Mouse (Mus musculus) limb, embryonic 11.5 days (tissue): ENCODE measurements at regions not wholly inside any gene's neighbourhood (a gene's known extent, or its start where the extent isn't known, plus 50 kb on each side); places are given as distances from the start of the nearest gene placed in this dataset.
"Not testable (repeated sequence)": the region's sequence is repeated elsewhere in the genome, so short reads cannot be mapped to it uniquely, and the experiment has no call there.

Experiments used
- ATAC-seq: fragments of 200-750 bp; cut with Nextera tagmentation; 2 replicates; pipeline ENCODE4 v1.8.0; 2017; ENCODE audit warnings: low read depth; ENCODE audit not compliant: insufficient number of reproducible peaks, low FRiP score, low TSS enrichment
- DNase-seq: peaks from one replicate; pipeline ENCODE4 v3.0.0-alpha.2; 2015; ENCODE audit warnings: low spot score
- H3K27ac ChIP-seq: fragments of 300-500 bp; sonication (generic); replicated peaks from 2 replicates; pipeline ENCODE4 v1.5.1; 2014; ENCODE audit warnings: low read depth, mild to moderate bottlenecking, low read length
- H3K27me3 ChIP-seq: fragments of 300-500 bp; sonication (generic); 2 replicates; pipeline ENCODE4 v1.6.1; 2014; ENCODE audit warnings: mild to moderate bottlenecking, low read length, mixed read lengths; ENCODE audit not compliant: control insufficient read depth, insufficient read depth
- H3K36me3 ChIP-seq: fragments of 300-500 bp; sonication (generic); 2 replicates; pipeline ENCODE4 v1.6.1; 2014; ENCODE audit warnings: mild to moderate bottlenecking, low read length, moderate library complexity, mixed read lengths; ENCODE audit not compliant: control insufficient read depth, insufficient read depth
- H3K4me1 ChIP-seq: fragments of 300-500 bp; sonication (generic); 2 replicates; pipeline ENCODE4 v1.6.1; 2014; ENCODE audit warnings: low read length, mixed read lengths; ENCODE audit not compliant: control insufficient read depth, insufficient read depth
- H3K4me2 ChIP-seq: fragments of 300-500 bp; sonication (generic); 2 replicates; pipeline ENCODE4 v1.6.1; 2014; ENCODE audit warnings: low read depth, mild to moderate bottlenecking, moderate library complexity; ENCODE audit not compliant: severe bottlenecking
- H3K4me3 ChIP-seq: fragments of 300-500 bp; sonication (generic); 2 replicates; pipeline ENCODE4 v1.5.1; 2014; ENCODE audit warnings: low read depth, low read length
- H3K9ac ChIP-seq: fragments of 300-500 bp; sonication (generic); 2 replicates; pipeline ENCODE4 v1.6.1; 2014; ENCODE audit warnings: mild to moderate bottlenecking, low read length
- H3K9me3 ChIP-seq: fragments of 300-500 bp; sonication (generic); 2 replicates; pipeline ENCODE4 v1.6.1; 2016; ENCODE audit warnings: low read length; ENCODE audit not compliant: control insufficient read depth
- WGBS: fragments of 180-500 bp; shearing (Covaris S2); extraction: QIAGEN DNeasy Blood & Tissue Kit; methylation state at CpG from one replicate; pipeline ENCODE4 v1.1.7; 2014; 5-methylcytosine and 5-hydroxymethylcytosine counted together

- DNase-seq, ATAC-seq, H3K4me2 ChIP-seq, H3K9me3 ChIP-seq, H3K9ac ChIP-seq, H3K4me1 ChIP-seq, H3K27ac ChIP-seq, H3K27me3 ChIP-seq, H3K36me3 ChIP-seq: not testable (repeated sequence)
- no CpG with 5 or more reads among the region's 44 CpGs for WGBS
- H3K4me3 ChIP-seq: peak overlapping the region; percentile 26; the same call in 1 of the 2 replicates
Measured at GRCm38 (mm10) chr12:23968968-23969367, 128.1 kb downstream of the 9030624G23Rik start.
